Mouse (Mus musculus): Measurements from ENCODE around the gene Lrrc8c. TPM values are rescaled to one million over a fixed set of nuclear protein-coding genes. Genes with fewer than 3 reads are reported as not detected.

Gene Lrrc8c
- total RNA-seq, 2 experiments from 2014 or later: 5.5 to 35.9 TPM

DNA sequence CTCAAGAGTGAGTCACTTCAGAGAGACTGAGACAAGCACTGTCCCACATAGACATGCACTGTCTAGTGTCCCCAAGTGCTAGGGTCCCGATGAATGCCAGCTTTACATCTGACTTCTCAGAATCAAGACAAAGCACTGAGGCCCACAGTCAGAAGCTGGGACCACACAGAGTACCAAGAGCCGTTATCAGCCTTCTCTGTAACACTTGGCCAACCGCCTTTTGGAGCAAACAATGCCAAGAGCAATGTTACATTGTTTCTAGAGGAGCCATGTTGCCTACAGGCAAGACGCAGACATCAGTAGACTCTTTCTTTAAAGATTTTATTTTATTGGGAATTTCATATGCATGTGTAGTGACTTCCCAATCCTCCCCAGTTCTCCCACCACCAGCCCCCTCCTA is 73.2 kb downstream of the Lrrc8c start:
- ATAC-seq (replicated peaks; ENCODE audit: poor library complexity): no peak

DNA sequence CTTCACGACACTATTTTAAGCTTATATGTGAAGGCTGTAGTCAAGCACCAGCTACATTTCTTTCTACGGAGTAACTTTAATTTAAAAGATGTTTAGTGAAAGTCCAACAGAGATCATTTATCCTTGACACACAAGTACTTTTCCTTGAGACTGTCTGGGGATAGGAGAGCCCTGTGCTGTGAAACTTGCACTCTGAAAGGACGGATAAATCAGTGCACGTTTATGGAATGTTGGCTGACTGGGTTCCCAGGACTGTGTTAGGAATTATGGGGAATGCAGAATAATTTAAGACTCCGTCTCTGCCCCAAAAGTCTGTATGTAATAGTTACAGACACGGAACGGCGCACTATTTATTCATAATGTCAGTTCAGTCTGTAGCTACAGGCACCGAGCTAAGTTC is 74.4 kb downstream of the Lrrc8c start:
- ATAC-seq (replicated peaks; ENCODE audit: poor library complexity): no peak

DNA sequence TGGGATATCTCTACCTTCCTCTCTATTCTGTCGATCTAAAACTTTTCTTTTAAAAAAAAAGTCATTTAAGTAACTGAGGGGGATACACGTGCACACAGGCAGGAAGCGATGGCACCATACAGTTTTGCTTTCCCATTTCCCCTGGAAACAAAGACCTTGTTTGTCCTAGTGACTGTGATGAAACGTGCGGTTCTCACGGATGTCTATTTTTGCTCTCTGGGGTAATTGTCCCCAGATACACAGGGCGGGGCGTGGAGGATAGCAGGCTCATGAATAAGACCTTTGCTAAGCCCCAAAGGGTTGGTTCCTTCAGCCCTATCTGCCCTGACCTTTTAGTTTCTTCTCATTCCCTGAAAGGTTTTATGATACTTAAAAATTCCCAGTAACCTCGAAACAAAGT is 79.7 kb downstream of the Lrrc8c start:
- peak; percentile 89 for ATAC-seq (replicated peaks; ENCODE audit: poor library complexity)

DNA sequence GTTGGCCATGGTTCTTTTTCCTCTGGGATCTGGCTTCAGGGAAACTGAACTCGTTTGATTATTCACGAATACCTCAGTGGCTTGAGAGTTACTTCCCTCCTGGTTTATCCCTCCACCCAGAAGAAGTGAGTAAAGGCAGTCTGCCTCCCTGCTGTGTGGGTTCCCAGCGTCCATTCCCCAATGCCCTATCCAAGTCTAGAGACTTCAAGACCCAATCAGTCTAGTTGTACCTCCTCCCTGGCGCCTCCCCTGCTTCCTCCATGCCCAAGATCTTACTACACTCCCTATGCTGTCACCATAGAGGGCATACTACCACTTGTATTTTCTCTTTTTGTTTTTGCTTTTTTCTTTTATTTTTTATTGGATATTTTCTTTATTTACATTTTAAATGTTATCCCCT is 80.1 kb downstream of the Lrrc8c start:
- ATAC-seq (replicated peaks; ENCODE audit: poor library complexity): 0 out of 2 replicates have a peak, but pooled peaks have one; percentile 10

DNA sequence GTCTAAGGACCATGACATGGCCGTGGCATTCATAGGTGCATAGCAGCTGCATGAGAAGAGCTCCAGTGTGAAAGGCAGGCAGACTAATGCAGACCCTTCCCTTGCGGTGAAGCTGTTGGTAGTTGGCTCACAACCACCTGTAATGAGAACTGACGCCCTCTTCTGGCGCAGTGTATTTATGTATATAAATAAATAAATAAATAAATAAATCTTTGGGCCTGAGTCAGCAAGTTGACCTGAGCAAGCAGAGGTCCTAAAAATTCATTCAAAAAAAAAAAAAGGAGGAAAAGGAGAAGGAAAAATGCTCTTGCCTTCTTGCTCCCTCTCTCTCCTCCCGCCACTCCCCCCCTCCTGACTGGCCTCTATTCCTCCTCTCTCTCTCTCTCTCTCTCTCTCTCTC is 81.8 kb downstream of the Lrrc8c start:
- peak; percentile 33; the same call in 1 of the 2 replicates for ATAC-seq (replicated peaks; ENCODE audit: poor library complexity)

DNA sequence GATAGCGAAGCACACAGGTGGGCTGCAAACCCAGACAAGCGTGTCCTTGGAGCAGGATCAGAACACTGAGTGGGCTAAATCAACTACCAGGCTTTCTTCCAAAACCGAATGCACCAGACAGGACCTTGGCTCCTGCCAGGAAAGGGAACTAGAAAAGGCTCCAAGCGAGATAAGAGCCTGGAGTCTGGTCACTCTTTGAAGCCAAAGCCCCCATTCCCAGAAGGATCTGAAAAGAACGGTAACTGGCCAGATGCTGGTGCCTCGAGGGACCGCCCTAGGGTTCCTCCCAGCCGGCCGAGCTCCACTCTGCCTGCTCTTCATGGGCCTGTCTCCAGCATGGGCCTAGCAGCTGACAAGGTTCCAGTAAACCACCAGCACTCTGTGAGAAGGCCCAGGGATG is 83.4 kb downstream of the Lrrc8c start:
- ATAC-seq (replicated peaks; ENCODE audit: poor library complexity): no peak

DNA sequence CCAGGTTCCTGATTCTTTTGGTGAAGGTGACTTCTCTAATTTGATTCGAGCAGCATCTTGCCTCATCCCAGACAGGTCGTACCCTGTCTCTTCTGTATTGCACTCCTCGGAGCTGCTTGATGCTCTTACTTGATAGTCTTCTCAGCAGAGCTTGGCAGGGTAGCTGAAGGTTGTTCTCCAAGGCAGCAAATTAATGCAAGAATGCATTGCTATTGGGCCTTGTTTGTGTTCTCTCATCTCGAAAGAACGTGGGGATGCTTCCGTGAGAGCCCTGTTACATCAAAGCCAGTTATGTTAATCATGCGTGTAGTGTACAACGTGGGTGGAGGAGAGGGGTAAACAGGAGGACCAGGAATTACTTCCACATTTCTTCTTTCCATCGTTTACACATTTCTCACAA is 86.5 kb downstream of the Lrrc8c start:
- no peak for ATAC-seq (replicated peaks; ENCODE audit: poor library complexity)

DNA sequence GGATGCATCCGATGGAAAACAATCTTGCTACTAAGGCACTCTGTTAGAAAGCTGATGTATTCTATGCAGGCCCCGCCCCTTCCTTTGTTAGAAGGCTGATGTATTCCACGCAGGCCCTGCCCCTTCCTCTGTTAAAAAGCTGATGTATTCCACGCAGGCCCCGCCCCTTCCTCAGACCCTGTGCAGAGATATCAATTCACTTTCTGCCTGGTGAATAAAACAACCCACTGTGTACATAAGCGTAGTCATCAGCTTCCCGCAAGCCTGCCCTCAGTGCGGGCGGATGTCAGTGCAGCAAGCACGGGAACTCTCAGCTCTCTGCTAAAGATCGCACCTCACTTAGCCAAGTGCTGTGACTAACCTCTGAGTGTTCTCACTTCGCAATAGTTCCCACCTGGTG is 90.5 kb downstream of the Lrrc8c start:
- no peak for ATAC-seq (replicated peaks; ENCODE audit: poor library complexity)

DNA sequence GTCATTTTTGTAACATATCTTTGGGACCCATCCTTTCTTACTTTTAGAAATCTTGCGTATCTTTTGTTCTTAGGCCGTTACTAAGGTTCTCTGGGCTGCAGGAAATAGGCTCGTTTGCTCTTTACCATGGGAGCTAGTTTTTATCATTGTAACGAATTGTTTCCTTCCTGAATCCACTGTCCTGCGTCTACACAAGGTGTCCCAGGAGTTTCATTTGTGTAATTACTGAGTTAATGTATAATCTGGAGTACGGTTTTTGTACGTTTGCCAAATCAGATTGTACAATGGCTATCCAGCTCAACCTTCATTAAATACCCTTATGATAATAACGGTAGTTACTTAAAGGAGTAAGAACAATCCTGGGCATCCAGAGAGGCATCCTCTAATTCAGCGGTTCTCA is 93.8 kb downstream of the Lrrc8c start:
- no peak for ATAC-seq (replicated peaks; ENCODE audit: poor library complexity)

DNA sequence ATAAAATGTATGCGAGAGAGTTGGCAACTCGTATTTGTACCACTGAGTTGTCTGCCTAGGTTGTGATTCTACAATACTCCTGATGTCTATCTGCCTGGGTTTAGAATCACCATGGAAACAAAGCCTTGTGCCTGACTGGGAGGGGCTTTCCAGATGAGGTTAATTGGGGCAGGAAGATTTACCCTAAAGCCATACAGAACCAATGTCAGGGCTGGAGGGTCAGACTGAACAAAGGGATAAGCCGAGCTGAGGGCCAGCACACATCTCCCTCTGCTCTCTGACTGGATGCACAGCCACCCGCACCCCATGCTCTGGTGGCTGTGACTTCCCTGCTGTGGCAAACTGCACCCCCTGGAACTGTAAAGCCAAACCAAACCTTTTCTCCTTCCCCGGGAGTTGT is 94.8 kb downstream of the Lrrc8c start:
- ATAC-seq (replicated peaks; ENCODE audit: poor library complexity): no peak

DNA sequence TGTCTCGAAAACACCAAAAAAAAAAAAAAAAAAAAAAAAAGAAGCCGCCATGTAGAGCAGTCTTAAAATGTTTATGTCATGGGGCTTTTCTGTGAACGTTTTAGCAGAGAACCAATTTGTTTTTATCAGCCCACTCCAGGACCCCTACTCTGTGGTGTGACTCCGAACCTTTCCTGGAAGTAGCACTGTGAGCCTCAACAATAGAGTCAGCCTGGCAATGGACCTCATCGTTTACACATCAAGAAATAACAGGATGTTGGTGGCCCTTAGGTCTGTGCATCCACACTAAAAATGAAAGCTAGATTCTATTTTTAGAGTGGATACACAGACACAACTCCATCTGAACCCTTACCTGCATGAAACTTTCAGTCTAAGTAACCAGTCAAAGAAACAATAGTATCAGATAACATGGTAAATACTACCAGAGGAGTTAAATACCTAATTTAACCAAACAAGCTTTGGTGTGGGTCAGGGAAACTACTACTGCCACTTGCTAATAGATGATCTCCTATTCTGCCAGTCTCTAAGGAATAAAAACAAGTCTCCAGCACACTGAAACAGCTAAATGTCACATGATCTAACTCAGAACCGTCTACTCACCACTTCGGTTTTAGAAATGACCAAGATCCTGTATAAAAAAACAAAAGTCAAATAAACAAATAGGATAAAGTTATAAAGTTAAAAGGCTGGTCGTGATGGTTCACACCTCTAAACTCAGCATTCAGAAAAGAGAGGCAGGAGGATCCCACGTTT is 95.7 kb downstream of the Lrrc8c start:
- ATAC-seq (replicated peaks; ENCODE audit: poor library complexity): no peak

DNA sequence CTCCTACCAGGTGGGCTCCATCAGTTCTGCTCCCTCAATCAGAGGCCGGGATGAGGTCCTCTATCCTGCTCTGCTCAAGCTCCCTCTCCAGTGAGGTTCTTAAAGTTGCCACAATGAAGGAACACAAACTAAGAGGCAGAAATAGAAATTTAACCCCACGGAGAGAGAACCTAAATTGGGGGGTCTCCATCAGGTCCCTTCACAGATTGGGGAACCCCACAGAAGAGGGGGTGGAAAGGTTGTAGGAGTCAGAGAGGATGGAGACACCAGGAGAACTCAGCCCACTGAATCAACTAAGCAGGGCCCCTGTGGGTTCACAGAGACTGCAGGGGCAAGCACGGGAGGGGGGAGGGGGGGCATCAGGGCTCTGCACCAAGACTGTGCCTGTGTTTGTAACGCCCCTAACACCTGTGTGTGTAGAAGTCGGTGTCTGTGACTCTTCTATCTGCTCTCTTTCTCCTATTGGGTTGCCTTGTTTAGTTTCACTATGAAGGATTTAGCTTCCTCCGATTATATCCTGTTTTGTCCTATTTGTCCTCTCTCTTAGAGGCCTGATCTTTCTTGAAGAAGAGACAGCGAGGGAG is 96.8 kb downstream of the Lrrc8c start:
- no peak for ATAC-seq (replicated peaks; ENCODE audit: poor library complexity)

DNA sequence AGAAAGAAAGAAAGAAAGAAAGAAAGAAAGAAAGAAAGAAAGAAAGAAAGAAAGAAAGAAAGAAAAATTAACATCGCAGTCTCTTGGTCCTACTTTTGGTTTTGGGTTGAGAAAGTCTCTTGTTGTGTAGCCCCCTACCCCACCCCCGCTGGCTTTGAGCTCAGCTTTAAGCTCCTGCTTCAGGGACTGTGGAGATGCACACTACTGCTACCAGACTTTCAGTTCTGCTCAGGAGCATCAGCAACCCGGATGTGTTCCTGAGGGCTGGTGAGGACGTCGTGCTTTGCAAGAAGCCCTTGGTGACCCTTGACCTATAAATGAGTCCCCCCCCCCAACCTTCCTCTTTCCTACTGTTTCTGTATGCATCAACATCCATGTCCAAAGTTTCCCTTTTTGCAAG is 97.3 kb downstream of the Lrrc8c start:
- ATAC-seq (replicated peaks; ENCODE audit: poor library complexity): peak; percentile 32; the same call in 1 of the 2 replicates

DNA sequence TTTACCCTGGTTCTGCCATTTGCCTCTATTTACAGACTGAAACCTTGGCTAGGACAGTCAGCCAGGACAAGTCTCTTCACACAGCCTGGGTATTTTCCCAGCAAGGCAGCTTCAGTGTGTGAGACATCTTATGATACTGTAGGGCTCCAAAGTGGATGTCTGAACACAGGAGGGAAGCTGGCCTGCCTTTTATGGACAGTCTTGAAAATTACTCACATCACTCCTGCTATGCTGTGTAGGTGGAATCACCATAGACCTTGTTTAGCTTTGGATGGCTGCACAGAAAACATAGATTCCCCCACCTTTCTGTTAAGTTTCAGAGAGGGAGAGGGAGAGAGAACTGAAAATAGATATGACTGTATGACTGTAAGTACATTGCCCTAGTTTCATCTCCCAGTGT is 99.3 kb downstream of the Lrrc8c start:
- no peak for ATAC-seq (replicated peaks; ENCODE audit: poor library complexity)

DNA sequence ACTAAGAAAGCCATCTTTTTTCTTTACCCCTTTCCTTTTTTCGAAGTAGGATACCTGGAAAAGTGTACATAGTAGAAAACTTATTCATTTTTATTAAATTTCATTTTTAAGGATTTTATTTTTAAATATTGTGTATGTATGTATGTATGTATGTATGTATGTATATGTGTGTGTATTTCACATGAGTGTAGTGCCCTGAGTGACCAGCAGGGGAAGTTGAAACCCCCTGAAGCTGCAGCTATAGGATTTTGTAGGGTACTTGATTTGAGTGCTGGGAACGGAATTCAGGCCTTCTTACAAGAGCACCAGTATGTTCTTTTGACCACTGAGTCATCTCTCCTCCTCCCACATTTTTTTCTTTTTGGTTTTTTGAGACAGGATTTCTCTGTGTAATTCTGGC is 100.5 kb downstream of the Lrrc8c start:
- ATAC-seq (replicated peaks; ENCODE audit: poor library complexity): no peak

DNA sequence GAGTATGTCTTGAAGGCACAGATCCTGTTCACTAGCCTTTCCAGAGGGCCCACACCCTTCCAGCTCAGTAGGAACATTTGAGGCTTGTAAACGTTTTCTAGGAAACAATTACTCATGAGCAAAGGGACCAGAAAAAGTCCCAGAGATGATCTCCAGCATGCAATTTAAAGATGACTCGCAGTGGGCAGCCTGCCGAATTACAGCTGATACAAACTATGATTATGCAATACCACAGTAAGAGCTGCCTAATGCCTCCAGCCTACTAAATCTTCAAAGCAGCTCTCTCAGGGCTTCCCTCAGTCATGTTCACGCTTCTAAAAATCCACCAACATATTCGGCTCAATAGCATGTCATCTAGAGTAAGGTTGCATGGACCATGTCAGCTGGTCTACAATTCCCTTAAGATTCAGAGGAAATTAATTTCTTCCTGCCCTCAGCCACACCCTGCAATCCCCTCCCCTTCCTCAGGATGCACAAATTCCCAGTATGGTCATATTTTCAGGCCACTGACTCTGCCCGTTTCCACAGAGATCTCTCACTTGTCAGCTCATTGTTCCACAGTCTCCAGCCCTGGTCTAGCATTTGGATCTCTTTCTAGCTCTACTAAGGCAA is 101.4 kb downstream of the Lrrc8c start:
- peak; percentile 51 for ATAC-seq (replicated peaks; ENCODE audit: poor library complexity)

DNA sequence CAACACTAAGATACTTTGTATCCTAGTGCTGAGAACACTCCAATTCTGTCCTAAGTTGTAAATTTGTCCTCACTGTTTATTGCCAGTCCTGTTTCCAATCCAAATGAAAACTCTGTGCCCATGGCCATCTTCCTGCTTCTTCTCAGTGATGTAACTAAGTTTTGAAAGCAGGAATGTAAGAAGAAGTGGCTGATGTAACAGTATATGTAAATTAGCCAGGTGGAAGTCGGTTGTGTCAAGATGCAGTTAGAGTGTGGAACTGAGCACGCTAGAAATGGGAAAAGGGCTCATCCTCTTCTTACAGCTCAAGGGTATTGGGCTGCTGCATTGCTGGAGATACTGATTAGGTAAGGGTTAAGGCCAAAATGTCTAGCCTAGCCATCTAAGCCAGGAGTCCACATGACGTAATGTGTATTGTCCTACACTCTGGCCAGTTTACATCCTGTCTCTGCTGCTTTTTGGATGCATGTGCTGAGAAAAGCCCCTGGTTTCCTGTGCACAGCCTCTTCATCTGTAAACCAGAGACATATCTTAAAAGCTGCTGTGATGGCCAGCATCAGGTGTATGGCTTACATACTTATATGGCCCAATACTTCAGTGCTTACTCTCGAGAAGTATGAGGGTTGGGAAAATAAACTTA is 104.0 kb downstream of the Lrrc8c start:
- ATAC-seq (replicated peaks; ENCODE audit: poor library complexity): peak; percentile 69

DNA sequence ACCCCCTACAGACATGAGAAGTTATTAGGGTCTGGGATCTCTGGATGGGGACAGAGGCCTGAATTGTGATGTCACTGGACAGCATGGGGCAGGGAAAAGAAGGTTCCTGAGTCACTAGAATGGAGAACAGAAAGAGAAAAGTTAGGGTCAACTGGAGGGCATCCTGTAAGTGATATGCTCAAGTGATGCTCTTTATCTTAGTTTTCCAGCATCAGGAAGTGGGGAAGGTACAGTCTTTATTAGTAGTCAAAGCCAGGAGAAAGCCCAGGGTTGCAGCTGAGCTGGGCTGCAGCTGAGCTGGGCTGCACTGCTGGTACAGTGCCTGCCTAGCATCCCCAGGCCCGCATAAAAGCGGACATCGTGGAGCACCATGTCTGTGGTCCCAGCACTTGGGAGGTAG is 105.1 kb downstream of the Lrrc8c start:
- ATAC-seq (replicated peaks; ENCODE audit: poor library complexity): no peak

DNA sequence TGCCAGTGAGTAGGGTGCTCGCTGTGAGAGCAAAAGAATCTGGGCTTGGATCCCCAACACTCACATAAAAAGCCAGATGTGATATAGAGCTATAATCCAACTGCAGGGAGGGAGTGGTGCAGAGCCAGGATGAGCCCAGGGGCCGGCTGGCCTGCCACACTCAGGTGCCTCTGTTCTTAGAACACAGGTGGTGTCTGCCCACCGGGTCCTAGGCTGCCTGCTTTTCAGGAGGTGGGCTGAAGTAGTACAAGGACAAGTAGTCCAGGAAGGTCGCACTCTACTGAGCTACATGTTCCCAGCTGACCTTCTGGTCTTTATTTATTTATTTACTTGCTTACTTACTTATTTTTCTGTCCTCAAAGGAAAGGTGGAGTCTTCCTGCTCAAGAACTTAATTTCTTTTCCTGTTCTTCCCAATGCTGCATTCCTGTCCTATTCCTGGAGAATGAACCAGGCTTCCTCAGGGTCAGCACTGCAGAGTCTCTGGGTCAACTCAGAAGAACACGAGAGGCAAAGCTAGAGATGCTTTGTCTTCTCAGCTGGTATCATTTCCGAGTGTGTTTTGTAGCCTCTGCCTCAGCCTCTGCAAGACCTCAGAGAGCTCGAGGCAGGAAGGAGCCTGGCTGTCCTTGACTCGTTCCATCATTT is 106.4 kb downstream of the Lrrc8c start:
- peak; percentile 29; the same call in 1 of the 2 replicates for ATAC-seq (replicated peaks; ENCODE audit: poor library complexity)

DNA sequence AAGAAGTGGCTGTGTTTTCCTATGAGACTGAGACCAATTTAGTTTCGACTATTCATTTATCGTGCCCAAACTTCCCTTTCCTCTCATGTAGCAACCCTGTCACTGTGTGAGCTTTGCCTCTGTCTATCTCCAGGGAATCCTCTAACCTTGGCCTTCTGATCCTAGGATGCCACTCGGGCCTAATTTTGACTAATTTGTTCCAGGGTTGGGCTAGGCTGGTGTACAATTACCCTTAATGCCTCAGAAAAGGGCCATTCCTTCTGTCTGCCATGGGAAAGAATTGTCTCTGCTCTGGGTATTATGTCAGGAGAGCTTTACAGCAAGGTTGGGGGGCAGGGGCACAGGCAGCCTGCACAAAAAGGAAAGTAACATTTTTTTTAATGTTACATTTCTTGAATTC is 107.2 kb downstream of the Lrrc8c start:
- ATAC-seq (replicated peaks; ENCODE audit: poor library complexity): peak; percentile 40; the same call in 1 of the 2 replicates

DNA sequence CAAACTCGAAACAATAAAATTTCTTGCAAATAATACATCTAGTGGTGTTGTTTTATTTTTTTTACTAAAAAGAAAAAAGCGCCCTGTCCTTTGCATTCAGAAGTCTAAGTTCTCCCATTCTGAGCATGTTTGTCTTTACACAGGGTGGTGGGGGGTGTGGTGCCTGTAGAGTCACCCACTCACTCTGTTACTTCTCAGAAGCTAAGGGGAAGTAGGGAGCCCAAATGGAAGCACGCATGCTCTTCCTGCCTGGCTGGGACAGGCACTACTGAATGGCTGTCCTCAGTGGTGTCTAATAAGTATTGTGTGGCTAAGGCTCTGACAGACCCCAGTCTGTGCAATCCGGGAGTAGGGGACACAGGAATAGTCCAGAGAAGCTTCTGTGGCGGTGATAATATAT is 107.9 kb downstream of the Lrrc8c start:
- peak; percentile 67 for ATAC-seq (replicated peaks; ENCODE audit: poor library complexity)
